Mouse (Mus musculus) ES-E14 (cell line): ENCODE measurements around the gene S1pr5. TPM values are rescaled to one million over a fixed set of nuclear protein-coding genes. Genes with fewer than 3 reads are reported as not detected.

Experiments
- DNase-seq: peaks from one replicate; pipeline ENCODE4 v3.0.0-alpha.2; 2013; ENCODE audit warnings: low read depth, low spot score
- H3K27ac ChIP-seq: 2 replicates; pipeline ENCODE4 v1.5.1; 2012; ENCODE audit warnings: low read depth, mild to moderate bottlenecking, low read length, moderate library complexity, mixed read lengths; ENCODE audit not compliant: poor library complexity, insufficient read depth, severe bottlenecking
- H3K36me3 ChIP-seq: 2 replicates; pipeline ENCODE4 v1.6.1; 2012; ENCODE audit warnings: mild to moderate bottlenecking, low read length, moderate library complexity, mixed read lengths; ENCODE audit not compliant: control insufficient read depth, poor library complexity, insufficient read depth, severe bottlenecking
- H3K4me1 ChIP-seq, 2 experiments: fragments of 150-350 bp in 1 of 2; sonication (generic) in 1 of 2; 2 replicates each; pipeline ENCODE4 v1.6.1; 2012; ENCODE audit warnings: low read length in 2 of 2, mild to moderate bottlenecking in 1 of 2, mixed read lengths in 1 of 2; ENCODE audit not compliant: control insufficient read depth in 2 of 2, insufficient read depth in 2 of 2, poor library complexity in 1 of 2
- H3K4me3 ChIP-seq, 2 experiments: fragments of 150-350 bp in 1 of 2; sonication (generic) in 1 of 2; 2 replicates each; pipeline ENCODE4 v1.5.1; 2012; ENCODE audit warnings: low read length in 2 of 2, low read depth in 1 of 2, mild to moderate bottlenecking in 1 of 2, mixed read lengths in 1 of 2; ENCODE audit not compliant: insufficient read depth in 1 of 2, poor library complexity in 1 of 2, severe bottlenecking in 1 of 2
- H3K9ac ChIP-seq: 2 replicates; pipeline ENCODE4 v1.6.1; 2012; ENCODE audit warnings: low read depth, mild to moderate bottlenecking, low read length, mixed read lengths; ENCODE audit not compliant: poor library complexity, insufficient read depth, severe bottlenecking
- H3K9me3 ChIP-seq: fragments of 150-350 bp; sonication (generic); 2 replicates; pipeline ENCODE4 v1.6.1; 2012; ENCODE audit warnings: low read depth, mild to moderate bottlenecking, low read length; ENCODE audit not compliant: control insufficient read depth, insufficient read depth
- CHD2 ChIP-seq: IDR thresholded peaks from 2 replicates; pipeline ENCODE4 v1.6.1; 2014; ENCODE audit warnings: mild to moderate bottlenecking, low read depth, low read length, inconsistent platforms
- HCFC1 ChIP-seq: IDR thresholded peaks from 2 replicates; pipeline ENCODE4 v1.6.1; 2012; ENCODE audit warnings: low read length, inconsistent platforms, borderline replicate concordance; ENCODE audit not compliant: insufficient read depth
- MAFK ChIP-seq: IDR thresholded peaks from 2 replicates; pipeline ENCODE4 v1.6.1; 2014; ENCODE audit warnings: mild to moderate bottlenecking, low read depth, low read length, inconsistent platforms; ENCODE audit not compliant: insufficient read depth
- ZC3H11A ChIP-seq: IDR thresholded peaks from 2 replicates; pipeline ENCODE4 v1.6.1; 2012; ENCODE audit warnings: low read depth, mild to moderate bottlenecking, inconsistent platforms, low read length, borderline replicate concordance
- ZNF384 ChIP-seq: IDR thresholded peaks from 2 replicates; pipeline ENCODE4 v1.6.1; 2012; ENCODE audit warnings: low read depth, low read length, inconsistent platforms
- in situ Hi-C, 2 experiments: fragments of 600-800 bp; cut with MboI; formaldehyde crosslinking; loops; one replicate each; pipeline ENCODE4 v1.15.1; 2025; ENCODE audit warnings: low sequenced_read_pairs in 2 of 2, inconsistent platforms in 1 of 2; ENCODE audit not compliant: unreplicated experiment in 2 of 2
- total RNA-seq: library from RNA; depleted of rRNA; stranded (reverse); fragments of 300-350 nt; gene quantifications from 2 replicates; pipeline ENCODE4 v1.2.3, GENCODE M21; 2012

S1pr5 gene
- total RNA-seq, 1 experiment: 0.27 TPM

- no peak for TF ChIP-seq CHD2
- TF ChIP-seq MAFK: no peak
- no peak for TF ChIP-seq ZC3H11A
- no peak for TF ChIP-seq HCFC1
- peak overlapping the region; percentile 57 to 68 for H3K4me3 ChIP-seq
- no peak for DNase-seq
- H3K9me3 ChIP-seq: no peaks in the 10 kb centered on the region
- H3K9ac ChIP-seq: peak overlapping the region; percentile 57
- peaks cover 19% of the 10 kb centered on the region; the same call in 1 of the 2 replicates for H3K36me3 ChIP-seq
- in situ Hi-C loops: no loop called here
- H3K4me1 ChIP-seq: peaks cover 7 to 33% of the 10 kb centered on the region in 2 experiments
- no peak overlapping the region for H3K27ac ChIP-seq
Observed at GRCm38 (mm10) chr9:21233805-21234204, 14.4 kb downstream of the S1pr5 start.

DNA sequence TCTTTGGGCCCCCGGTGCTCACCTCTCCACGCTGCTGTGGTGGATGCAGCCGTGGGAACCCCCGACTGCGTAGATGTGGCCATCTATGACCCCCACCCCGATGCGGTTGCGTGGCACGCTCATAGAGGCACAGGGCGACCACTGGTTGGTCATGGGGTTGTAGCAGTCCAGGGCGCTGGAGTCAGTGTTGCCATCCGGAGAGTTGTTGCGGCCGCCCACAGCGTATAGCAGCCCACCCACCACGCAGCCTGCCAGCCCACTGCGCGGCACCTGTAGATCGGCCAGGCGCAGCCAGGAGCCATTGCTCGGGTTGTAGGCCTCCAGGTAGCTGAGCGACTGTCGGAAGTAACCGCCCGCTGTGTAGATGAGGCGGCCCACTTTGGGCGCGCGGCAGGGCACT, 14.9 kb downstream of the S1pr5 start:
- peaks cover 7 to 33% of the 10 kb centered on the region in 2 experiments for H3K4me1 ChIP-seq
- H3K4me3 ChIP-seq: peak overlapping the region; percentile 57 to 68
- peak overlapping the region; percentile 57 for H3K9ac ChIP-seq
- DNase-seq: no peak
- in situ Hi-C loops: no loop called here
- H3K9me3 ChIP-seq: no peaks in the 10 kb centered on the region
- peaks cover 19% of the 10 kb centered on the region; the same call in 1 of the 2 replicates for H3K36me3 ChIP-seq
- H3K27ac ChIP-seq: no peak overlapping the region
- no peak for TF ChIP-seq ZNF384
- TF ChIP-seq CHD2: no peak
- no peak for TF ChIP-seq ZC3H11A
- TF ChIP-seq MAFK: no peak
- TF ChIP-seq HCFC1: no peak

DNA sequence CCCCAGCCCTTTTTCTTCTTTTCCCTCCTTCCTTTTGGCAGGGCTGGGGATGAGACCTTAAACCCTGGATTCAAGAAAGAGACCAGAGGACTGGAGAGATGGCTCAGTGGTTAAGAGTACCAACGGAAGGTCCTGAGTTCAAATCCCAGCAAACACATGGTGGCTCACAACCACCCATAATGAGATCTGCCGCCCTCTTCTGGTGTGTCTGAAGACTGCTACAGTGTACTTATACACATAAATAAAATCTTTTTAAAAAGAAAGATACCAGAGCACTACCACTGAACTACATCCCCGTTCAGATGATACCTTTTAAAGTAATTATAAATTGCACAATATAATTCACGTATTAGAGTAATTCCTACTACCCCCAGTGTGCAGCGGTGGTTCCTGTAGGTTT, 15.4 kb downstream of the S1pr5 start:
- DNase-seq: no peak
- 0 out of 4 replicates have a peak overlapping the region, but pooled peaks of 1 of the 2 experiments have one; percentile 57 for H3K4me3 ChIP-seq
- H3K4me1 ChIP-seq: peaks cover 5 to 33% of the 10 kb centered on the region in 2 experiments
- H3K9me3 ChIP-seq: no peaks in the 10 kb centered on the region
- in situ Hi-C loops: no loop called here
- no peak overlapping the region for H3K9ac ChIP-seq
- TF ChIP-seq ZC3H11A (no peak), ZNF384 (no peak), HCFC1 (no peak), CHD2 (no peak), MAFK (no peak)
- H3K27ac ChIP-seq: no peak overlapping the region
- peaks cover 19% of the 10 kb centered on the region; the same call in 1 of the 2 replicates for H3K36me3 ChIP-seq

- no peak for DNase-seq
- Histone ChIP-seq H3K27ac (no peak overlapping the region), H3K9me3 (no peaks in the 10 kb centered on the region), H3K9ac (no peak overlapping the region), H3K36me3 (peaks cover 16% of the 10 kb centered on the region; the same call in 1 of the 2 replicates), H3K4me3 (no peak overlapping the region; a peak in 1 of 4 replicates), H3K4me1 (peaks cover 3 to 29% of the 10 kb centered on the region in 2 experiments)
- in situ Hi-C loops: no loop called here
- no peak for TF ChIP-seq ZC3H11A
- no peak for TF ChIP-seq HCFC1
- no peak for TF ChIP-seq ZNF384
- no peak for TF ChIP-seq MAFK
- TF ChIP-seq CHD2: no peak
Observed at GRCm38 (mm10) chr9:21231551-21231950, 16.7 kb downstream of the S1pr5 start.

DNA sequence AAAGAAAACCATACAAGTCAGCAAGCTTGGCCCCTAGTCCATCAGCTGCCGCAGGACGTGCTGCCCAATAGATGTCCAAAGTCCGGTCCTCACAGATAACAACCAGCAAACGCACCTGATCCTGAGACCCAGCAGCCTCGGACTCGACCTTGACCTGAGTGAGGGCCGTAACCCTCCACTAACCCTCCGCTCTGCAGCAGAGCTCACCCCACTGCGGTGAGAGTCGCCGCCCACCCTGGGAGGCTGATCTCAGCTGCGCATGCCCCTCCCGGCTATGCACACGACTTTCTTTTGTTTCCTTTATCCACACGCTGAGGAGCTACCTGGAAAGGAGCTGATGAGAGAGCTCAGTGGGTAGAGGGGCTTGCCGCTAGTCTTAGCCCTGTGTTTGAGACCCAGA, 20.9 kb downstream of the S1pr5 start:
- Histone ChIP-seq H3K4me1 (peaks cover 0 to 22% of the 10 kb centered on the region in 2 experiments; a peak in 3 of 4 replicates), H3K27ac (no peak overlapping the region), H3K9me3 (no peaks in the 10 kb centered on the region), H3K4me3 (peak overlapping the region; percentile 5 to 21; a peak in 1 of 4 replicates), H3K36me3 (peaks cover 5% of the 10 kb centered on the region; the same call in 1 of the 2 replicates), H3K9ac (no peak overlapping the region)
- in situ Hi-C loops: no loop called here
- no peak for DNase-seq
- TF ChIP-seq CHD2: no peak
- TF ChIP-seq MAFK: no peak
